Mouse (Mus musculus): ENCODE measurements at regions not wholly inside any gene's neighbourhood (a gene's known extent, or its start where the extent isn't known, plus 50 kb on each side); places are given as distances from the start of the nearest gene placed in this dataset.
"Not testable (repeated sequence)": the region's sequence is repeated elsewhere in the genome, so short reads cannot be mapped to it uniquely, and the experiment has no call there.

DNA sequence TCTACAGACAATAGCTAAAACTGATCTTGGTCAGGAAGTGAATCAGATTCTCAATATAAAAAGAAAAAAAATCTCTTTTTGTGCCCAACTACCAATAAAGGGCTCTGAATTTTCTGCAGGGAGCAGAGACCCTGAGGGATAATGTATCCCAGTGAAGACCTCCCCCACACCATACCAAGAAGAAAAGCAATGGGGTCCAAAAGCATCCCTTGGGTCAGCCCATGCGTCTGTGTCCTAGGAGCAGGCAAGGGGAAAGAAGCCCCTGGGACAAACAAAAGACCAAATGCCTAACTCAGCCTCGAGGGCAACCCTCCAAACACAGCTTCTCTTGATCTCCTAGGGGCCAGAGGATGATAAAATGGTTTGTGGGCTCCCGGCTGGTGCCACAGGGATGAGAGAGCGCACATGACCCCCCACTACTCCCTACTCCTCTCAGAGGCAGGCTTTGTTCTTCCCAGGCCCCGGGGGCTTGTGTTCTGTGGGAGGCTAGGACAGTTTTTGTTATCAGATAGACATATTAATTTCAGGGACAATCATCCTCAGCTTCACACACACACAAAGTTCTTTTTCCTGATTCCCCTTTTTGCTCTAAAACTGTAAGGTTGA, 172.0 kb upstream of the Slc25a13 start:
- no peak for DNase-seq (ENCODE audit: low spot score in 2 of 2)

DNA sequence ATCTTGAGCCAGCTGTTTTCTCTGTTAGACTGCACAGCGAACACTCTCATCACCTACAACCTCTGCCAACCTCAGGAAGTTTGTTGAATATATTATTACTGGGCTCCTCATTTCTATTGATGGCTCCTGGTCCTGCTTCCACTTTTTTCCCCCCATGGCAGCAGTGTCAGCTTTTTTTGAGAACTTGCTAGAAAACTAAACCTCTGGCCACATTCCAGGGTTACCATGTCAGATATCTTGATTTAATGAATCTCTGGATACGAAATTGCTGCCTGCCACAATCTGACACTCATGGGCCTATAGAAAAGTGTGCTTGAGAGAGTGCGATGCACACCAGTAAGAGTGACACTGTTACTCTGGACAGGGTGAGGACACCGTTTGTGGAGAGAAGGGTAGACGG, 170.6 kb upstream of the Slc25a13 start:
- no peak for DNase-seq (ENCODE audit: low spot score in 2 of 2)

DNA sequence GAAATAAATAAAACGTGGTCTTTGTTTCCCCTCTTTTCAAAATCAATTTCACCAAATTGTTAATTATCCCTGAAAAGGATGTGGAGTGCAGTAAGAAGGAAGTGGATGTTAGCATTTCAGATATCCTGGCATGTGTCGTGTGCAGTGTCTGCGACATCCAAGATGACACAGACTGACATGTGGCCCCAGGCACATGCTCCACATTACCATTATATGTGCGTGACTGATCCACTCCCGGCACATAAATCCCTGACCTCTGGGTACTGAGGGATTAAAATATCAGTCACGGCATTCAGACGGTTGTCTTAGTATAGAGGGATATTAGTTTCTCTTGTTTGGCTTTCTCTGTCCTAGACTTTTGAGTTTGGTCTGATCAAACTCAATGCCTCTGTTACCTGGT, 168.0 kb upstream of the Slc25a13 start:
- no peak for DNase-seq (ENCODE audit: low spot score in 2 of 2)

DNA sequence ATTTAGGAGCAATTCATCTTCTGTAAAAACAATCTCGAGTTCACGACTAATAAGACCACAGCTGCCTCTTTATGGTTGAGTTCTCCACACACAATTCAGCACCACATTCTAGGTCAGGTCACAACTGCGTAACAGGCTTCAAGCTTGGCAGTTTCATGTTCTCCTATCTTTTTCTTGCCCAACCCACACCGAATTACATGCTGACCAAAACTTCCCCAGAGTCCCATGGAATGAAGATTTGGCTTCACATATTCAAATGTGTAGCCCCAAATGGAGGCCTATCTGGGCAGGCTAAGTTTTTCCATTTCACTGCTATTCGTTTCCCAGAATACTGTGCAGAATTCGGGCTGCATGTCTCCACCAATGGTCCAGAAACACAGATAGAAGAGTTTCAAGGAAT, 167.5 kb upstream of the Slc25a13 start:
- DNase-seq (ENCODE audit: low spot score in 2 of 2) = no peak

DNA sequence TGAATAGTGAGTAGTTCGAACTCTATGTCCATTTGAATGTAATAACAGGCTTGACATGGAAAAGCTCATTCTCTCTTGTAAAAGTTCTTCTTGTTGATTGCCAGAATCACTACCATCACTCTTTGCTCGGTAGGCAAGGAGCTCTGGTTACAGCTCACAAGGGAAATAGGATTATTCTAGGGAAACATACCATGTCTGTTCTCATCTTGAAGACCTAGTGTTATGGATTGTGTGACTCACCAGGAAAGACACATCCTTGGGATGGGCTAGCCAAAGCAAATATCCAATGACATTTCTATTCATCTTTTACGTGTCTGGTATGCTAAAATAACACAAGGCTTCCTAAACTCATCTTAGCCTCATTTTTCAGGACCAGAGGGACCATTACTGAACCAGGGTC, 155.4 kb upstream of the Slc25a13 start:
- no peak for DNase-seq (ENCODE audit: low spot score in 2 of 2)

DNA sequence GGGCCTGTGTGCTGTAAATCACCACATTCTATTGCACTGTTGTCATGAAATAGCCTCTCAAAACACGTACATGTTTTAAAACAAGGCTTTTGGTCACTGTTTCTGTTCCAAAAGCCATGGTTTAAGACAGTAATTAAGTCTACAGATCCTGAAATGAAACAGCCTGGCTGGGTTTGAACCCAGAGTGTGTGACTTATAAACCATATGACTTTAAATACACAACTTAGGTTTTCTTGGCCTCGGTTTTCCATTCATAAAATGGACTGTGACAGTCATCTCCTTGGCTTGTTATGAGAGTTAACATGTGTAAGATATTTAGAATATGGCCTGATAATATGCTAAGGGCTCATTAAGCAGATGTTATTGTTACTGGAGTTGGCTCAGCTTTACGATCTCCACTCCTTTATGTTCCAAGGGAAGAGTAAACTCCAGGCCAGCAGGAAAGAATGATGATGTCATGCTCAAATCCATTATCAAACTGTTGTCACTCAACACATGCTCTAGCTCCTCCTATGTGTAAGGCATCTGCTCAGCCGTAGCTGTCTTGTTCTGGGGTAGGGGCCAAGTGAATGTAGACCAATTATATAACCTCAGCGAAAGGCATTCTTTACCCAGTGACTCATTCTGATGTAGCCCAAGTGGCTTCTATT, 154.6 kb upstream of the Slc25a13 start:
- no peak for DNase-seq (ENCODE audit: low spot score in 2 of 2)

DNA sequence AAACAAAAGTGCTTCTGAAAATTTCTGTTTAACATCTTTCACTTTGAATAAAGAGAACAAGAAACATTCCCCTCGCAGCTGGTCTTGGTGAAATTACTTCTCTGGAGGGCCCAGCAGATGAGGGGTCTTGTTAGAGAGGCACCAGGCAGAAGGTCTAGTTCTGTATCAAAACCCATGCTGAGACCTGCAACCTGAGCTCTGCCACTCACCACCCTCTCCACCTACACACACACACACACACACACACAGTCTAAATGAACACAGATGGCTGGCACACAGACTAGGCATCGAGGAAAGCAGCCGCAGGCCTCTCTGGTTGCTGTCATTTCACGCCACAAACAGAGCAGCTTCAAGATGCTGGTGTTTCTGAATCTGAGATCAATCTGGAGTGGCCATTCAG, 147.1 kb upstream of the Slc25a13 start:
- no peak for DNase-seq (ENCODE audit: low spot score in 2 of 2)

DNA sequence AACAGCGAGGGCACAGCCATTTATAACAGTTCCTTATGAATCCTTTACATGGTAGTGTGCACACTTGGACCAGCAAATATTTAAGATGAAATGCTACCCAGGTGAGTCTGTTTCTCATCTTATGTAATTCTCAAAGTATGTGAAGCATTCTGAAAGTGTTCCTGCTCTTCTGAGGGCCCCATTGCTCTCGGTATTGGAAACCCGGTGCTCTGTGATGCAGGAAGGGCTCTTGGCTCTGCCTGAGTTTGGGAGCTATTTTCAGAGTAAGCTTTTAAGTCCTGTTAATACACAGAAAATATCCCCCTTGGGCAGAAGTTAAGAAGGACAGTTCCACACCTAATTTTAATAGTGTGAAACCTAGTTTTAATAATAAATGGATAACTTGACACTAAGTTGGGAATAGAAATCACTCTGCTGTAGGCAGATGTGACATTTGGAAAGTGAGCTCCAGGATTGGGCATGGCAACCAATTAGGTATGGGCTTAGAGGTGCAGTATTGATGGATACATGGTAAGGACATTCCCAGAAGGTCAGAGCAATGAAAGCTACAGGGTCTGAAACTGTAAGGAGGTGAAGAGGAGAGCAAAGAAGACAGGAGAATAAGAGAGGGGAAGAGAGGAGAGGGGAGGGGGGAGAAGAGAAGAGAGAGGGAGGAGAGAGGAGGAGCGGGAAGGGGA, 145.8 kb upstream of the Slc25a13 start:
- DNase-seq (ENCODE audit: low spot score in 2 of 2) = no peak

DNA sequence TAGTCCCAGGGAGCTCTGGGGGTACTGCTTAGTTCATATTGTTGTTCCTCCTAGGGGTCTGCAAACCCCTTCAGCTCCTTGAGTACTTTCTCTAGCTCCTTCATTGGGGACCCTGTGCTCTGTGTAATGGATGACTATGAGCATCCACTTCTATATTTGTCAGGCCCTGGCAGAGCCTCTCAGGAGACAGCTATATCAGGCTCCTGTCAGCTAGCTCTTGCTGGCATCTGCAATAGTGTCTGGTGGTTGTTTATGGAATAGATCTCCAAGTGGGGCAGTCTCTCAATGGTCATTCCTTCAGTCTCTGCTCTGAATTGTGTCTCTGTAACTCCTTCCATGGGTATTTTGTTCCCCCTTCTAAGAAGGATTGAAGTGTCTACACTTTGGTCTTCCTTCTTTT, 144.2 kb upstream of the Slc25a13 start:
- DNase-seq (ENCODE audit: low spot score in 2 of 2) = not testable (repeated sequence)

DNA sequence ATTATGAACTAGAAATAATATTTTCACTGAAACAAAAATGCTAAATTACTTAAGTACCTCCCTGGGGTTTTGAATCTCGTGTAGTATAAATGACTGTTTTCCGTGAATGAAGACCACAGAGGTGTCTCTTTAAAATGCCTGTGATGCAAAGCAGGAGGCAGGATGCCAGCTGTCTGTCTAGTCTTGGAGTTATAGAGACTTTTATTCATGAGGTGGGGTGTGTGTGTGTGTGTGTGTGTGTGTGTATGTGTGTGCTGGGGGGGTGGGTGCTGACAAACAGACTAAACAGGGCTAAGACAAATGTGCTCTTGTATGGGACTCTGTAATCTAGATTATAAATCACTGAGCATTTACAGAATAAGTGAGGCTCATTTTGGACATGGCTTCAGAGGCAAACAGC, 140.5 kb upstream of the Slc25a13 start:
- no peak for DNase-seq (ENCODE audit: low spot score in 2 of 2)

DNA sequence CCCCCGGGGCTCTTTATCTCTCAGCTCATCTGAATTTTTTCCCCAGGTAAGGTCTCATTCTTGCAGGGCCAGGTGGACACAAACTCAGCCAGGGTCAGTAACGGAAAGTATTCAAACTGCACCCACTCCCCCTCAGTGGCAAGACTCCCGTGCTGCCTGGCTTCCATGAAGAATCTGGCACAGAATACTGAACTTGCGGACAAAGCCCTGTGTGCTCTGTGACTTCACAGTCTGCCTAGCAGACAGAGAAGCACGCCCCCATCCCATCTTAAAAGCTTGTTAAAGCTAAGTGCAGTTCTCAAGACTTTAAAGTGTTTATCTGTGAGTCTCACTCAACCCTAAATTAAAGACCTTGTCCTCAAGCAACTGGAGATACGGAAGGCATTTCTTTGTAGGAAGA, 140.0 kb upstream of the Slc25a13 start:
- no peak for DNase-seq (ENCODE audit: low spot score in 2 of 2)

DNA sequence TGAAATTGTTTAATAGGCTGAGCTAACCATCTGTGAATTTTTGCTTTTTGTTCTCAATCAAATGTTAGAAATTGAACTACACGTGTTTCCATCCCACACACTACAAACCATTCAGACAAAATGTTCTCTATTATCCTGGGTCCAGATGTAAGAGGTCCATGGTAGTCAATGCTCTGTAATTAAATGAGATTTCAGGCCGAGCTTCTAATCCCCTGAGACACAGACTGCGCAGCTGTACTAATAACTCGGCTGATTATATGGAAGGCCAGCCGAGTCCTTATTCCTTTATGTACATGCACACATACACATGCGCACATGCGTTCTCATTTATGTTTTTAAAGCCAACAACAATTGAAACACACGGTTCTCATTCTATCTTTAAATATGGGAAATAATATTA, 118.3 kb upstream of the Slc25a13 start:
- DNase-seq (ENCODE audit: low spot score in 2 of 2) = no peak

DNA sequence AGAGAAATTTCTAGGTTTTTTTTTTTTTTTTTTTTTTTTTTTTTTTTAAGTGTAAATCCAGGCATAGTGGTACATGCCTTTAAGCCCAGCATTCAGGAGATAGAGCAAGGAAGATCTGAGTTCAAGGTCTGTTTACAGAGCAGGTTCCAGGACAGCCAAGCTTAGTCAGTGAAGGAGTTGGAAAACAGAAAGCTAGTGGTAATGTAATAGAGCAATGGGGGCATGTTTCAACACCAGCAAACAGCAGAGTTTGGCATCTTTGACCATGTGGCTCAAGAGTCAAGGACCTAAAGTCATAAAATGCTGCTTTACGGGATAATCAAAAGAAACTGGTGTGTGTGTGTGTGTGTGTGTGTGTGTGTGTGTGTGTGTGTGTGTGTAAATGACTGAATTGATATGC, 113.3 kb upstream of the Slc25a13 start:
- DNase-seq (ENCODE audit: low spot score in 2 of 2) = no peak

DNA sequence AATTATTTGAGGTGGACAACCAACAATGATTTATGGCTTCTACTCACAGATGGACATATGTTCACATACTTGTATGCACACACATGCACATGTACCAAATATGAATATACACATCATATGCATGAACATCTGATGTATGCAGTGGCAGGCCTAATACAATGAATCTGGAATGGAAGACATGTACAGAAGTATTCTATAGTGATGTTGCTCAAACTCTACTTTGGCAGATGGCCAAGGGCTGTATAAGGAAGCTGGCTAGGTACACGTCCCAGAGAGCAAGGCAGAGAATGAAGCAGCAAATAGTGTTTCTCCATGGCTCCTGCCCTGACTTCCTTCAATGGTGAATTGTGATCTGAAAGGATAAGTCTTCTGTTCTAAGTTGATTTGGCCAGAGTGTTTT, 108.5 kb upstream of the Slc25a13 start:
- DNase-seq (ENCODE audit: low spot score in 2 of 2) = no peak

DNA sequence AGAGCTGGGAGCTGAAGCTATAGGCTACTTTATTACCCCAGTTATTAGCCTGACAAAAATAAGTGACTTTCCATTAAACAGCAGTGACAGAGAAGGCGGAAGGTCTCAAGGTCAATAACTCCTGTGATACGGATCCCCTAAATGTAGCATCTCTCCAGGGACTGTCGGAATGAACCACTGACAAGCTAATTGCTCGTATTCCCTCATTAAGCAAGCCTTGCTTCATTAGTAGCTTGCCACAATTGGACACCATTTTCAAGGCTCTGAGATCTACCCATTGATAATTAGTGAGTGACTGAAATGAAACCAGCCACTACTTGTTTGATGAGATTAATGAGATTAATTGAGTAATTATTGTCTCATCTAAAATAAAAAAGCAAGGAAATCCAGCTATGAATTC, 99.8 kb upstream of the Slc25a13 start:
- no peak for DNase-seq (ENCODE audit: low spot score in 2 of 2)

DNA sequence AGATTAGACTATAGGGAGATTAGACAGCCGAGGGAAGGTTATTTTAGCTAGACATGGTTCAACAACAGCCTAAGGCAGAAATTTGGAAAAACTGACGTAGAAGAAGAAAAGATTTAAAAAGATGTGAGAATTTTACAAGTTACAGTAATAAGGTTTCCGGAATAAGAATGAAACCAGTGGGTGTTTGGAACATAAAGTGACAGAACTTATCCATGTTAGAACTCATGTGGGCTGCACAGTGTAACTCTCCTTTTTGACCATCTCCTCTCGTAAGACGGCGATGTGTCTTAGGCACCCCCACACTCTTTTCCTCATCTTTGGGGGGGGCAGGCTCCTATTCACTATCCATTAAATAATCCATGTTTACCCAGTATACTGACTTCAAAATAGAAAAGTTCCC, 96.2 kb upstream of the Slc25a13 start:
- DNase-seq (ENCODE audit: low spot score in 2 of 2) = no peak

DNA sequence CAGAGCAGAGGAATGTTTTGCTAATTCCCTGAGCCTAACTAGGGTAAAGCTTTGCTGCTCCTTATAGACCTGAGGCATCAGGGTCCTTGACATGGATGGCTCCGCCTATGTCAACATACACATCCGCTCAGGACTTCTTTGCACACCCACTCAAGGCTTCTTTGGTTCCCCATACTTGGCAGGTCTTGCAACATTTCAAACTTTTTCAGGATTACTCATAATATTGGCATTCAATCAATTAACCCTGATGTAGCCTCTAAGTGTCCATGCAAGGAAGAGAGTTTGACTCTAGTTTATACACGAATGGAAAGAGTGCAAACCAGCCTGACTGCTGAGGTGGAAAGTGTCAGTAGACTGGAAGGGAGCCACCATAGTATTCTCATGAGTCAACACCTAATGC, 93.2 kb upstream of the Slc25a13 start:
- no peak for DNase-seq (ENCODE audit: low spot score in 2 of 2)

DNA sequence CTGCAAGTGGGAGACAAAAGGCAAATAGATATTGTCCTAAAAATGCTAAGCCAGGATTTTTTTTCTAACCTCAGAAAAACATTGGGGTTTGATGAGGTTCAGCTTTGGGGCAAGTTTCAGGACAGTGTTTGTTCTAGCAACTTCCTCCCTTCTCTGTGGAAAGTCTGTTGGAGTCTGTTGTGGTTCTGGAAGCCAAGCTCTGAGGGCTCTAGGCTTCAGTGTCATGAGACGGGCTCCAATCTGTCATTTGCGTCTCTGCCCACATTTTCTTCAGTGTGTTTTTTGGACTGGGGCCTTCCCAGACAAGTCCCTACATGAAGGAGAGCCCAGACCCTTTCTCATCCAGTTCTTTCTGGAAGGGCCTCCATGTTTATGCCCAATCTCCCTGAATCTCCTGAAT, 90.6 kb upstream of the Slc25a13 start:
- no peak for DNase-seq (ENCODE audit: low spot score in 2 of 2)

DNA sequence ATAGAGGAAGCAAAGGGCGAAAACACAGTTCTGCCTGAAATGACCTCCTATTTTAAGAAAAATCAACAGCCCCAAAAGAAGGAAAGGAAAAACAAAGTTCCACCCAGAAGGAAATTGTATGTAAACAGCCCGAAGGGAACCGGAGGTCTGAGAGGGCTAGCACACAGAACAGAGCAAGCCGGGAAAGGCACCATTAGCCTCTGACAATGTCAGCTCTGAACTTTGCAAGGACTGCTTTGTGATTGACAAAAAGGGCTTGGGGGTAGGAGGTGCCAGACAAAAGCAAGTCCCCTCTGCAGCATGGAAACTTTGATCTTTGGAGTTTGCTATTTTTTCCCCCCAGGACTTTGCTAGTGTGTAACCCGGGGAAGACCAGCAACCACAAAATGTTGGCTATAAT, 86.8 kb upstream of the Slc25a13 start:
- no peak for DNase-seq (ENCODE audit: low spot score in 2 of 2)

DNA sequence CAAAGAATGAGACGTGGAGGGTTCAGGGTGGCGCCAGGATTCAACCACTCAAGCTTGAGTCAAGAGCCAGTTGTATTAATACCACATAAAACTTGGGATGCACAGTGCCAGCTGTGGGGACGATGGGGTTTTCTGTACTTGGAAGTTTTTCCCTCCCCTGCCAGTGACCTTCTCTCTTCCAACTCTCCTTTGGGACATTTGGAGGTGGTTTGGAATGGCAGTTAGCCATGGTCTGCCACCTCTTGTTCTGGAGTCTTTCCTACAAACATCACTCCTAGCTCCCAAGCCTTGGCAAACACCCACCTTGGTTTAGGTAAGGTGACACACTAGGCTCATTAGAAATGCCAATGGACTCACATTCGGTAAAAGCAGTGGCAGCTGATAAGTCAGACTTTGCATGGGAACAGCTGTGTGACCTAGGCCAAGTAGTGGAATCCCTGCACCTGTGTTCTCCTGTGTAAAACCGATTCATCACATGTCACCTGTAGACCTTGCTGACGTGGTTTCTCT, 84.1 kb upstream of the Slc25a13 start:
- DNase-seq (ENCODE audit: low spot score in 2 of 2) = no peak

DNA sequence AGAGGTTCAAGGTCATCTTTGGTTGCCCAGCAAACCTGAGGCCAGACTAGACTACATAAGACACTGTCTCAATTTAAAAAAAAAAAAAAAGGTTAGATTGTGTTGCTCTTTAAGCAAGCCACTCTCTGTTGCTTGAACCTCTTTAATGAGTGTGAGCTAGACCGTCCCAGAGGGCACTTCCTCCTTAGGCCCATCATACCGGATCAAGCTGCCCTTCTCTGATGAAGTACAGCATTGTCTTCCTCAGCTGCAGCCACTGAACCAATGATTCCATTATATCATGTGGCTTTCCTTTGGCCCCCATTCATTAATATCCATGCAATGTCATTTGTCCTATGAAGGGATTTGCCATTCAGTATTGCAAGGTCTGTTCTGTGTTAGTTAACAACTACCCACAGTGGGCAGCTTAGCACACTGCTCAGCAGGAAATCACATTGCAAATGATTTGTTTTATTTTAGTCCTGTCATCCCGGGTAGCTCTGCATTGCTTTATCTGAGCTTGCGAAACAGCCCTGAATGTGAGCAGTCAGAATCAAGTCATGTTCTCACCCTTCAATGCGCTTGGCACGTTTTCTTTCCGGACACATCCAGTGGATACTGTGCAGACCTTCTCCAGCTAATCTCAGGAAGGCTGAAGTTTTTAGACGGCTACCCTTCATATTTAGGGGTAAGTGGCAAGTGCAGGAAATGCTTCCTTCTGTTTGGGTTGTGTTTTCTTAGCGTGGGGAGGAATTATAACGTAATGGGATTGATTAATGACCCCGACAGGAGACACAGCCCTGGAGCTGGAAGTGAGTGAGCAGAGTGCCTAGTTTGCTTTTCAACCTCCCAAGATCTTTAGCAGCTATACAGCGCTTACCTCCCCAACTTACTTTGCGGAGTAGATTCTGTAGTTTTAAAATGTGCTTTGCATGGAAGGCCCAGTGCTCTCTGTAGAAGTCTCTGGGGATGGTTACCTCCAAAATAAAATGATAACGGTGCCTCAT, 82.2 kb upstream of the Slc25a13 start:
- no peak for DNase-seq (ENCODE audit: low spot score in 2 of 2)

DNA sequence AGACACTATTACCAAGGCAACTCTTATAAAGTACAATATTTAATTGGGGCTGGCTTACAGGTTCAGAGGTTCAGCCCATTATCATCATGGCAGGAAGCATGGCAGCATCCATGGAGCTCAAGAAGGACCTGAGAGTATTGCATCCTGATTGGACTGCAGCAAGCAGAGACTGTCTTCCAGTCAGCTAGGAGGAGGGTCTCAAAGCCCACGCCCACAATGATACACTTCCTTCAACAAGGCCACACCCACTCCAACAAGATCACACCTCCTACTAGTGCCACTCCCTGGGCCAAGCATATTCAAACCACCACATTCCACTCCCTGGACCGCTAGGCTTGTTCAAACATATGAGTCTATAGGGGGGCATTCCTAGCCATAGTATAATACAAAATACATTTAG, 78.6 kb upstream of the Slc25a13 start:
- DNase-seq (ENCODE audit: low spot score in 2 of 2) = not testable (repeated sequence)
